Mouse (Mus musculus): ENCODE data around the gene Top1.

Top1 gene

GRCm38 (mm10) chr2:160744040-160744822, 98.5 kb downstream of the Top1 start:
- DNase-seq: peak; percentile 76 to 83

GRCm38 (mm10) chr2:160744823-160745210, 99.1 kb downstream of the Top1 start:
- peak in 1 of 2 experiments; percentile 50 for DNase-seq

DNA sequence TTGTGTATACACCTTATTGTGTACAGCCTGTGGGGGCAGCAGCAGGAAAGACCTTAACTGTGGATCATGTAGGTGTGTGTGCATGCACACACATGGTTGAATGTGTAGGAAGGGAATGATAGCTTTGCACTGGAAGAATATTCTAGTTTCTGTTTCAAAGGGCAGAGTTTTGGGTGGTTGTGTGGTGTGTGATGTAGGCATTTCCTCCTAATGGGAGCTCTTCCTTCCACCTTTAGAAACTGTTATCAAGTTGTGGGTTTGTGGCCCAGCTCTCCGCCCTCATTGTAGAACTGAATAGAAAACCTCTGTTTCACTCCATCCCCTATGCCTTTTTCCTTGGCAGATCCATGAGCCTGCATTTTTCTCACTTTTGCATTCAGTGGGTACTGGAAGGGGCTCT, 99.8 kb downstream of the Top1 start:
- no peak for DNase-seq

- no peak for DNase-seq
Measured at GRCm38 (mm10) chr2:160746637-160747036, 100.9 kb downstream of the Top1 start.

- no peak for DNase-seq
Measured at GRCm38 (mm10) chr2:160747075-160747474, 101.4 kb downstream of the Top1 start.

DNA sequence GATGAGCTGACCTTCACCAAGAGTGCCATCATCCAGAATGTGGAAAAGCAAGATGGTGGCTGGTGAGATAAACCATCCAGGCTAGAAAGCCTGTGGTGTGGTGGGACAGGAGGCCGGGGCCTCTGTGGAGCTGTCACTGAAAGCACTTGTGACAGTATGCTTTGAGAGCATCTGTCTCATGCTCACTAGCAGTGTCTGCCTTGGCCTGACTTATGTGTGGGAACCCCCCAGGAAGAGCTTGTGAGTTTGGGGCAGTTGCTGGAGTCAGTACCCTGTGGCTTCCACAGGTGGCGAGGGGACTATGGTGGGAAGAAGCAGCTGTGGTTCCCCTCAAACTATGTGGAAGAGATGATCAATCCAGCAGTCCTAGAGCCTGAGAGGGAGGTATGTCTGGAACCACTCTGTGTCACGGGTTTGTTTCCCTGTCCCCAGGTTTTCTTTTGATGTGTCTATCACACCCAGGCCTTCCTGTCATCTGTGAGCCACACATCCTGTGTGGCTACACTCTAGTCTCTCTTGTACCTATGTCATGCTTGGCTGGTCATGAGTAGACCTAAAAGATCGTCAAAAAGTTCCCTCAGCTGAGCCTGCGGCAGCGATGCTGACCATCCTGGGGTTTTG, 111.0 kb downstream of the Top1 start:
- no peak for DNase-seq

GRCm38 (mm10) chr2:160760433-160761184, 114.9 kb downstream of the Top1 start:
- peak; percentile 50 for DNase-seq

- DNase-seq: no peak
Measured at GRCm38 (mm10) chr2:160763816-160764215, 118.1 kb downstream of the Top1 start.

DNA sequence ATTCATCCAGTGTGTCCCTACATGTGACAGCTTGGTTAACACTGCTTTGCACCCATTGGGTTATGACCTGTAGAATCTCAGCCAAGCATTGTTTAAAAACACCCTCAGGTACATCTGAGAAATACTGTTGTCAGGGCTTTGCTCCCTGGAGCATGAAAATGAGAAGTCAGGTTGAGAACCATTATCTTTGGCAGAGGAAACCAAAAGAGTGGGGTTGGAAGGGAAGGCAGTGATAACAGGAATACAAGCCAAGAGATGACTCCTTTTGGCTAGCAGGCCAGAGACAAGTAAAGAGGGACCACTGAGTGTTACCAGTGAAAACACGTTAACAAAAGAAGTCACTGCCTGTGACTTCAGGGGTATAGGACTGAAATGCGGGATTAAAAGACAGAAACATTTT, 118.7 kb downstream of the Top1 start:
- DNase-seq: no peak

DNA sequence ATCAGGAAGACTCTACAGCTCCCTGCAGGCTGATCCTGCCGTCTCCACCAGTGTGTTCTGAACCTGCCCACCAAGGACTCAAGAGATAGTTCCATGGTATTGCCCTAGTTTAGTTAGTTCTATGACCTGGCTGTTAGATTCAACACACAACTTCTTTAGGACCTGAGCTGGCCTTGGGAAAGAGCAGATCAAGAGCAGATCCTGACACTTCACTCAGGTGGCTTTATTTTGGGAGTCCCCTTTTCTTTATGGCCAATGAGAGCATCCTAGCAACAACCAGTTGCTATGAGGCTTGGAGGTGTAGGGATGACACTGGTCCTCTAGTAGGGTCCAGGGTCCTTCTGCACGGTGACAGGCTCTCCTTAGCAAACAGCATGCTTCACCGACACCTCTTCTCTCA, 119.4 kb downstream of the Top1 start:
- DNase-seq: no peak

DNA sequence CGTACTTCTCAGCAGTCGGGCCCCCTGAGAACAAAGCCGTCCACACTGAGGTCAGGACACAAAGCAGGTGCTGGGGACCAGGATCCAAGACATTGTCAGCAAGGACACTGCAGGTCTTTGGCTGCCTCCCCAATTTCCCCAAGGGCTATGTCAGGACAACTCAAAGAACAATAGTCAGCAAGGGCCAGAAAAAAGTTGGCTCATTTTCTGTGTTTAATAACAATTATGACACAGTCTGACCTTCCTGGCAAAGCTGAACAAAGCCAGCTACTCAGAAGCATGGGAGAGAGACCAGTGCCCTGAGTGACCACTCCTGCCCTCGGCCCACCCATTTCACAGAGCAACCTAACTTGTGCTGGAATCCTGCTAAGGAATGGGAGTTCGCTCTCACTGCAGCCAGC, 120.7 kb downstream of the Top1 start:
- DNase-seq: peak; percentile 55 to 70

- DNase-seq: no peak
Measured at GRCm38 (mm10) chr2:160767201-160767600, 121.5 kb downstream of the Top1 start.

- DNase-seq: no peak
Measured at GRCm38 (mm10) chr2:160768097-160768695, 122.5 kb downstream of the Top1 start.

GRCm38 (mm10) chr2:160768997-160769396, 123.3 kb downstream of the Top1 start:
- no peak for DNase-seq

- no peak for DNase-seq
Measured at GRCm38 (mm10) chr2:160770409-160770808, 124.7 kb downstream of the Top1 start.

DNA sequence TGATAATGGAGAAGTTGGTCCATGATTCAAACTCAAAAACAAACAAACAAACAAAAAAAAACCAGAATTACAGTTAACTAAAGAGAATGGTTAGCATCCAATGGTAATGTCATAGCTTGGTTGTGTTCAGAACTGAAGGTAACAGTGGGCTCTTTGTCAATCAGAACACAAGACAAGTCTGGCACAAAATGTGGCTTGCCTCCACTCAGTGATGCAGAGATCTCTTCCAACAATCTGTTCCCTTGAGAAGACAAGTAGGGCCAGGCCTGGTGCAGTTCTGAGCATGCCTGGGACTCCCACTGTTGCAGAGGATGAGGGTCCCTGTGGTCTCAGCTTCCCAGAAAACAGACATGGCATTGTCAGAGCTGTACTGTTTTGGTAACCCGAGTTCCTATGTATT, 125.2 kb downstream of the Top1 start:
- no peak for DNase-seq

DNA sequence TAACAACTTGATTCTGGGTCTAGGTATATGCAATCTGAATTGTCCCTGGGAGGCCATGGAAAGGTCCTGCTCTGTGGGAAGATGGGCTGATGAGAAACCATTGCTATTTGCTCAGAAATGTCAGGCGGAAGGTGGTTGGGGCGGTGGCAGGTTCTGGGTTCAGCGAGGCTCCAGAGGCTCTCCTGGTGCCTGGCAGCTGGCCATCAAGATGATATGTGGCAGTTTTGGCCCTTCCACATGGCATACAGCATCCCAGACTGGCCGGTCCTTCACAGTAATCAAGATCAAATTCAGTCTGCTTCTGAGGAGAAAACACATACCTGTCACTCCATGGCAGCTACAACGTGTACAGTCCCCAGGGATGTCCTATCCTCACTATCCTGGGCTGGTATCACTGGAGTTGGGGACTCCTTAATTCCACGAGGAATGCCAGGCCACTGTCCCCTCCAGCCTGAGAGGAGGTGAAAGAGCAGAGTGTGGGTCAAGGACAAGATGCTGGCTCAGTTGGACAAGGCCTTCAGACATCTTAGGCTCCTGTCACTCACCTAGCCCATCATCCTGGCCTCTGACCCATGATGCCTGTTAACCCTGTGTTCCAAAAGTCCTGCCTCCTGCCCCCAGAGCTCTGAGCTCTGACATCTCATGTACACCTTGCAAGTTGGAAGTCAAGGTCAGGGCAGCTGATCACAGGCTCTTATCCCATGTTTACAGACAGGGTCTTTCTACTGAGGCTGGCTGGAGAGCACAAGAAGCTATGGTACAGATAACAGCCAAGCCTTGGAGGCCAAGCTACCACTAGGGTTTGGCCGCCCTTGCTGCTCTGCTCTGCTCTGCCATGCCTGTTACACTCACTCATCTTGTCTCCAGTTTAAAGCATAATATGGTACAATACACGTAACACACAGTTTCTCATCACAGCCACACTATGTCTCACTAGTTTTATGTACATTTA, 125.9 kb downstream of the Top1 start:
- peak in 1 of 2 experiments; percentile 3 for DNase-seq
